Mouse (Mus musculus): ENCODE measurements around the gene Syk.

The Syk gene

DNA sequence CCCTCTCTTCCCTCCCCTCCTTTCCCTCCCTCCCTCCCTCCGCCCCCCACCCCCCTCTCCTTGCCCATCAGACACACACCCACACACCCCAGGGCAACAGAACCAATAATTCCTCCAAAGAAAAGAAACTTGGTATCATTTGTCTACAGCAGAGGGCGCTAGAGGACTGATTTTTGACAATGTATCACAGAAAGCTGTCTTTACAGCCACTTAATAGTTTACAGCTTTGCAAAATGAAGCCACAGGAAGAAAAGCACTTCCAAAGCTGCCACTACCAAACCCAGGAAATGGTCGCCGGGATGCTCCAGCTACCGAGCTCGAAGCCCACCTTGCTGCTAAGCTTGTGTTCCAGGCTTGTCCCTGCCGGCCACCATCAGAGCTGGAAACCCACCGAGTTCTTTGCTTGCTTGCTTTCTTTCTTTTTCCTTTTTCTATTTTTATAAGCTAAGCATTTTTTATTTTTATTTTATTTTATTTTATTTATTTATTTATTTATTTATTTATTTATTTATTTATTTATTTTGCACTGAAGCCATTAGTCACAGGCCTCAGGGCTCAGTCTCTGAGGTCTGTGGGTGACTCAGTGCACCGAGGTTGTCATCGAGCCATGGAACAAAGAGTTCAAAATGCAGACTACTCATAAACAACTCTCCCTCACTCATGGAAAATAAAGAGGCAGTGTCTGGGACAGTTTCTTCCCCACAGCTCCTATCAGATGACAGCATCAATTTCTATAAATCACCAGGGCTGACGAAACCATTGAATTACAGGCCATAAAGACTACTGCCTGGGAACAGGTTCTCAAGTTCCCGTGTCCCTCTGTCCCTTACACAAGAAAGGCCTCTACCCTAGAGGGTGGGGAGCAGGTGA lies 68.6 kb downstream of the Syk start:
- DNase-seq (ENCODE audit: low spot score): peak; percentile 60

DNA sequence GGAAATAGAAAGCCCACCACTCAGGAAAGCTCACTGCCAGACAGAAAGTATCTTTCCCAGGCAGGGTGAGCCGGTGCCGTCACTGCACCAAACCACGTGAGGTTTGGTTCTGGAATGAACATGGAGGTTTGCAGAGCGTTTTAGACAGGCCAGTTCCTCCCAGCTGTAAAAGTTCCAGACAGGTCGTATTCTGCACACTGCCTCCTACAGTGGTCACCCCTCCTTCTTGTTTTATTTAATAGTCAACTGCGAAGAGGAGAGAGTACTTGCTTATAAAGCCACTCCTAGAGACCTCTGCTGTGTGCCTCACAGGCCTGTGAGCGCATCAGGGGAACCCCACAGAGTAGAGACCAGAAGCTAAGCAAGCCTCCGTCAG lies 69.3 kb downstream of the Syk start:
- no peak for DNase-seq (ENCODE audit: low spot score)

DNA sequence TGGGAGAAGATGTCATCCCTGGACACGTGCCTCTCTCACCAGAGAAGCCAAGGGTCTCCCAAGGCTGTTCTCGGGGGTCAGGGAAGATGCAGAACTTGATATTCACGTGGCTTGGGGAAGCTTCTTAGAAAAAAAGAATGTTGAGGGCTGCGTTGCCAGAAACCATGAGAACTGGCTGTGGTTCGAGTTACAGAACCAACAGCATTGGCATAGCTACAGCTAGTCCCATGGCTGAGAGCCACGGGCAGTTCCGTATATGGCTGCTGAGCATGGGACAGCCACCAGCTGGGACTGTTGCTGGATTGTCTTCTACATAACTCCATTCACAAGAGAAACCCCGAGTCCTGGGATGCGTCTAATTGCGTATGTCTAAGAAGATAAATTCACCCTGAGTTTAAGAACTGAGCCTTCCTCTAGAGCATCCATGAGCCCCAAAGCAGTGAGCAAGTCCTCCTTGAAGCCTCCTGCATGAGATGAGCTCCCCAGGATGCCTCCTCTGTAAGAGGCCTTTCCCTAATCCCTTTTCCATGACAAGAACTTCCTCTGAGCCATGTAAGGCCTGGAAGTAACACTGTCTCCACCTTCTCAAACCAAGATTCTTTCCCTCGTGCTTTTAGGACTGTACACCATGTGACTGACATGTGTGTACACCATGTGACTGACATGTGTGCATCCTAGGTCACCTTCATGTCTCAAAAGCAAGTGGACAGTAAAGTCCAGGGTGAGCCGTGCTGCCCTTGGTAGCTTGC lies 71.3 kb downstream of the Syk start:
- no peak for DNase-seq (ENCODE audit: low spot score)

DNA sequence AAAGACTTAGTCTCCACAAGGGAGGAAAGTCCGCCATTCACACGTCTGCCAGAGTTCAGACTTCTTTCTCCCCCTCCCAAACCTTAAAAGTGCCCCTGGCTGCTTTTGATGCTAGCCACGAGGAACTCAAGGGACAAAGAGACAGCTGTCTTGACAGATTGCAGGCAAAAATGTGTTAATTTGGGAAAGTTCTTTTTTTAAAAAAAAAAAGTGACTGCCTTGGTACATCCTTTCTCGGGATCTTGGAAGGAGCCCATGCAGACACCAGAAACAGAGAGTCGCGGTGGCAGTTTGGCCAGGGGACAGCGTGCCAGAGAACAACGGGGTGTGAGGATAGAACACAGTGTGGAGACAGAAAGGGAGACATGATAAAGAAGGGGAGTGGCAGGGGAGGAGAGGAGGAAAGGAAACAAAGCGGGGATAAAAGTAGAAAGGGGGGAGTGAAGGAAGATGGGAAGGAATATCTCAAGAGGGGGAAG lies 71.9 kb downstream of the Syk start:
- DNase-seq (ENCODE audit: low spot score): no peak

DNA sequence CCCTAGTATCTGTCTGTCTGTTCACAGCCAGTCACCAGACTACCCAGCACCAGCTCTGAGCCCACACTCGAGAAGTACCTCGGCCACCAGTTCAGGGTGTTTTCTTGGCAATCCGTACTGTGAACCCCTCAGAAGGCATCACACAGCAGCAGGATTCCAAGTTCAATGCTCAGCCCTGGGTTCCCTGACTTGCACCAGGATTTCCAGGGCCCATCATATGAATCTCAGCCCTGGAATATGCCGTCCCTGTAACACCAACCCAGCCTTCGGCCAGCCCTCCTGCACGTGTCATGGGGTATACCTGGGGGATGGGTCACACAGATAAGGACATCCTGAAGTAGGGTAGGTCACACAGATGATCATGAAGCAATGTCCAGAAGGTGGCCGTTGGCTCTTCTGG lies 75.0 kb downstream of the Syk start:
- no peak for DNase-seq (ENCODE audit: low spot score)

DNA sequence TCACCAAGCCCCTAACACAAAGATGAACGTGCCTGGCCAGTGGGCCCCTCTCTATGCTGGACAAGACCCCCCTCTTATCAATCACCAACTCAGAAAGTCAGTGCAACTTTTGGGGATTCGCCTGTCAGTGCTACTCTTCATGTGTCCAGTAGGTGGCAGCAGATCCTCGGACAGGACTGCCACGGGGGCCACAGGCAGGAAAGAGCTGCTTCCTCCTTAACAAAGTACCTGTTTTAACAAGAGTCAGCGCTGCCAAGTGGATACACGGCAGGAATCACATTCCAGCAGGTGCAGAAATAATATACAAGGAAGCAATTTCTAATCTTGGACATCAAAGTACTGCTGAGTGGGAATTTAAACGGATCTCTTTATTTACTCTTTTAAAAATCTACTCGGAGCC lies 75.5 kb downstream of the Syk start:
- DNase-seq (ENCODE audit: low spot score): peak; percentile 64

DNA sequence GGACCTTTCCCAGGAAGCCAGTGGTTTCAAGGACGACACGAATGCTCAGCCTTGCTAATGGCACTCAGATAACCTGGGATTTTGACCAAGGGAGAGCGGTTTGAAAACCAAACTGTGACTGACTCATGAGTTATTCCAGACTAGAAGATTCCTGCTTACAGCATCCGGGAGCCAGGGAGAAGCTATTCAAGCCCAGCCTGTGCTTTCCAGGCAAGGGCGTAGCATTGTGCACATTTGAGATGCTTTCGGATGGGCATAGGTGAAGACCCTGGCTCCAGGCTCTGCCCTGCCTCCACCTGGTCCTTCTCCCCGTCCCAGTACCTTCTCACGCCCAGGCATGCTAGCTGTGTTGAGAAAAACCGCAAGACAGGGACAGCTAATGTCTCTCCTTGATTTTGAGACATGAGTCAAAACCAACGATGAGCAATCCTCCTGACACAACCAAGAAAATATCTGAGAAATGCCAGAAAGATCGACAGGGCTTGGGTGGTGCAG lies 76.2 kb downstream of the Syk start:
- no peak for DNase-seq (ENCODE audit: low spot score)

DNA sequence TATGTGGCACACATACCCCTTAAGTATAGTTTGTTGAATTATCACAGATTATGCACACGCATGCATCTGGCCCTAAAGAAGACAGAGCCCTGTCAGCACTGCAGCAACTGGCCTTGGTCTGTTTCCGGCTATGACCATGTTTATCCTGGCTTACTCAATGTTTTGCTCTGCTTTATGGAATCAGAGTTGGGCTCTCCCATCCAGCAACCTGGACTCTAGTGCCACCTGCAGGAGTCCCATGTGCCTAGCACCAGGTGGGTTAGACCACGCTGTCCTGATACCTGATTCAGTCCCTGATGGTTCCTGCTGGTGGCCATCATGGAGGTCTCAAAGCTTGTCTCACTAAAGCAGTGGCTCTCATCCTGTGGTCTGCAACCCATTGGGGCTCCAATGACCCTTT lies 86.9 kb downstream of the Syk start:
- peak; percentile 25 for DNase-seq (ENCODE audit: low spot score)

DNA sequence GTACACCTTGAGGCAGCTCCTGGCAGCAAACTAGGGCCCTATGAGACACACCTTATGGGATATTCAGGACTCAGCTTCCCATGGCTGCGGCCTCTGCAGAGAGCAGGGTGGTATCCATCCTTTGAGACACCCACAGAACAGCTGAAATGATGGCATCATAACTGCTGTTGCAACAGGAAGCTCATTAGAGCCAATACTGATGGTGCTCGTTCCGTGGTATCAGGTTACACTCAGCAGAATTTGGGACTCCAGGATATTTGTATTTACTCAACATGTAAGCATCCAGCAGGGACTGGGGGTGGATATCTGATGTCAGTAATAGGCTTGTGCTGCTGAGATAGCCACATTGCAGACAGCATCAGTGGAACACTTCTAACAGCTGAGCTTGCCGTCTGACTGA lies 90.3 kb downstream of the Syk start:
- DNase-seq (ENCODE audit: low spot score): no peak

DNA sequence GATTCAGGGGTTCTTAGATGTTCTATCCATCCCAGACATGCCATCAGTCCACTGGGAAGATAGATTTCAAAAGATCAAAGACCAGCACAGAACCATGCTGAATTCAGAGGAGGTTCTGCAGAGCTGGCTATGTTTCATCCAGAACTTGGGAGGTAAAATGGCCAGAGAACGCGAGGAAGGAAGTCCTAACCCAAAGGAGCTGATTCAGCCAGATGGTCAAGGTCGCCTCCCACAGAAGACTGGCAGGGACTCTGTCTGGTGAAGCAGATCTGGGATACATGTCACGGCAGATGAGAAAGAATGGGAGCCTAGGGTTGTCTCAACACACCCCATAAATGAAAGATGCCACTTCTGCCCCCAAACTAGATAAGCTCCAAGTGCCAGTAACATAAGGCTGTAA lies 90.9 kb downstream of the Syk start:
- no peak for DNase-seq (ENCODE audit: low spot score)

DNA sequence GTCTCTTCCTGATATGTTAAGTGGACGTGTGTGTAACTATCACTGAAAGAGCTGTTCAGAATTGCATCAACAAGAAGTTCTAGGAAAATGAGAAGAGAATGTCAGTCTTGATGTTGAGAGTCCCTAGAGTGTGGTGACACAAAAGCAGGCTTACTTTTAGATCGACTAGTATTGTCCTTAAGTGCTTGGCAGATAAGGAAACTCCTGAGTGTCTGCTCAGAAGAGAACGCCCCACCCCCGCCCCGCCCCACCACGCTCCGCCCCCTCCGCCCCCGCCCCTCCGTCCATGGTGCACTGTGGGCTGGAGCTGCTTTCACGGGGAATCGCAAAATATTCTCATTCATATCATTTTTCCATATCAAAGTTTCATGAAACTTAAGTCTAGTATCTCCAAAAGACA lies 91.9 kb downstream of the Syk start:
- DNase-seq (ENCODE audit: low spot score): no peak

DNA sequence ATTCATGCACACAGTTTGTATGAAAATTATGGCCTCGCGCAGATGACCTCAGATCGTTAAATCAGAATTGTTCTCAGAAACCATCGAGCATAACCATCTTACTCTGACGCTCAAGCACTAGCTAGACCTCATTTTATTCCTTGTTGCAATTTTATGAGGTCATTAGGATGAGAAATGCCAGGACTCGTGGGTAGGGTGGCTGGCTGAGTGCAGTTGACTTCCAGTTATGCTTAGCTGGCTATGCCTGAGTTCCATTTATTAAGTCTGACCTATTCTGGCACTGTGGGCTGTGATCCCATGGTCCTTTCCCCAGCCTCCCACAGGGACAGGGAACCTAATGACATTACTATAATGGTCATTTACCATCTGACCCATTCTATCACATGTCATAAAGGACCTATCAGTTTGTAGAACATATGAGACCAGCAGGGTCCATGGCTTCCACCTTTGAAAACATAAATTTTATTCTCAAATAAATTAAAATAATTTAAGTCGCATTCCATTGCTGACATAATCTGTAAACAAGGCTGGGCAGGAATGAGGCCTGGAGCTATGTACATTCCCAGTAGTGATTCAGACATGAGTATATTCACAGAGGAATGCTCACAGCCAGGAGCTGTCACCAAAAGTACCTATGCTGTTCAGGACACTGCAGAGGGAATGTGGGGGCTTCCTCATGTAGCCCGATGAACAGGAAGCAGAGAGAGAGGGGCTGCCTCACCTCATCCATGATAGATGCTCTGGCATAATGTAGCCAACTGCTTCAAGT lies 92.7 kb downstream of the Syk start:
- no peak for DNase-seq (ENCODE audit: low spot score)

DNA sequence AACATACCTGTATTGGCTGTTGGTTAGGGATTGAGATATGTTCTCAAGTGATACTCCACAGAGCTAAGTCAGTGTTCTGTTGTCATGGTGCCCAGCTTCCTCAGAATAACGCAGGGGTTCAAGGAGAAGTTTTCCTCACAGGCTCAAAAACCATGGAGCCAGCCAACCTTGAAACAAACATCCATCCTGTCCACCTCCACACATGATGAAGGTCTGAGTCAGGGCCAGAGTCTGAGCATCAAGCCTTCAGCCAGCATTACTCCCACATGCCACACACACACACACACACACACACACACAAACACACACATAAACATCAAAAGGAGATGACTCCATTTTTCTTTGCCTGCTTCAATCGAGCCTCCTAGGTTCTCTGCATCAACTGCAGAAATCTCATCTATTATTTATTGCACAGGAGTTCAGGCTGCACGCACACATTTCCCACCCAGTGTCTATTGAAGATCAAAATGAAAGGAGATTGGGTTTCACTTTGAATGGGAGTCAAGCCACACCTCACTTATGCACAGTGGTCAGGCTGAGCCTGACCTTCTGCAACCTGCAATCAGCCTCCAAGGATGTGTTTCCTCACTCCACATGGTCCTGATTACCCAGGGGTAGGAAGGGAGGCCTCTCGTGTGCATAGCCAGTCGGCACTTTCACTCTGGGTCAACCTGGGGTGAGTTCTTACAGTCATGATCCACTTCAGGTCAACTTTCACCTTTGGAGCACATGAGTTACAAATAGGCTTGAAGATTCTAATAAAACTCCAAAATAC lies 93.9 kb downstream of the Syk start:
- no peak for DNase-seq (ENCODE audit: low spot score)

DNA sequence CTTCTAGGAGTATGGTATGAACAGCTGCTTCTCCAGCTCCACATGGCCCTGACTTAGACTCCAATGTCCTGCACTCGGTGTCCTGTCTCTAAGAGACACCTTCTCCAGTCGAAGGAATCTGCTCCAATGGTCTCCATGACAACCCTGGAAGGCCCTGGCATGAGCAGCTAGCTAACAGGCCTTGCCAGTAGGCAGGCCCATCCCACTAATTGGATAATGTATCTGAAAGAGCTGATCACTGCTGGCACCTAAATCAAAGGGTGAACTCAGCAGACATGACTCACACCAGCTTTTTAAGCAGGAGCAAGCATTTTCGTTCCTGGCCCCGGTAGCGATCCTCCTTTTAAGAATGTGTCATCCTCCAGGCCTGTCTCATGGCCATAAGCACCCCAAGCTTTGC lies 96.9 kb downstream of the Syk start:
- no peak for DNase-seq (ENCODE audit: low spot score)

DNA sequence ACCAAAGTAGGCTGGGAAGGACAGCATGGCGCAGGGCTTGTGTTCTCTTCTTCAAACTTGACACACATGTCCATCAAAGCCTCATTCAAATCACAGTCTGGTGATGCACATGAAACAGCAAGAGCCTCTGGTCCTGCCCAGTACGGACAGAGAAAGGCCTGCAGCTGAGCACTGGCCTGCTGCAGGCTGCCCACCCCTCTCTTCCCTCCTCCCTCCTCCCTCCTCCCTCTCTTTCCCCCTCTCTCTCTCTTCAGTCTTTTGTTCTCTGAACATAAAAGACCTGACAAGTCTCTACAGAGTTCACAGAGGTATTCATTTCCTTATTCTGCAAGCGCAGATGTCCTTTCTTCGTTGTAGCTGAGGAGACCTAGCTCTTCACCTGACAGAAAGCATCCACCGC lies 99.1 kb downstream of the Syk start:
- DNase-seq (ENCODE audit: low spot score): no peak

DNA sequence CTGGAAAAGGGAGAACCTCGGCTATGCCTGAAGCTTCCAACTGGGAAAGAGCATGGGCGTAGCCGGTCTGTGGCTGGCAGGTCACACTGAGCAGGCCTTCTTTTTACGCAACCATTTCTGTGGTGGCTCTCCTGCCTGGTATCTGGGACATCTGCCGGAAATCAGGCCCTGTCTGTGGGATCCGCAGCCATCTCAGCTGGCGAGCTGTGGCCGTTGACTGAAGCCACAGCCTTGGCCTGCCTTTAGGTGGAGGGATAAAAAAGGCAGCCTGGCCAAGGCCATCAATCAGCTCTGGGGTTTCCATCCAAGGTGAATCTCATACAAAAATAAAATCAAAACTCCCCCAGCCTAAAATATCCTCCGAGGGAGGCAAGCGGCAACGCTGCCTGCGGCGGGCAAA lies 107.5 kb downstream of the Syk start:
- DNase-seq (ENCODE audit: low spot score): no peak

DNA sequence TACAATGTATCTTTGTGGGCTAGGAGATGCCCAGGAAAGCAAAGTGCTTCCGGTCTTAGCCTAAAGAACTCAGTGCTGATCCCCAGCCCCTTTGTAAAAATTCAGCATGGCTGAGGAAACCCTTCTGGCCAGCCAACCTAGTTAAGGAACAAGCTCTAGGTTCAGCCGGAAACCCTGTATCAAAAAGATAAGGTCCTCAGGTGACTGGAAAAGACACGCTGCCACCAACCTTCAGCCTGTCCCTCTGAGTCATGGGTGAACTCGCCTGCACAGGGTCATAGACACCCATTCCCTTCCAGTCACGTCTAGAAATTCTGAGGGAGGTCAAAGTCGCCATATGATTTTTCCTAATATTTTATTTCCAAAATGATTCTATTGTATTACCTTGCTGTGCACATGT lies 109.3 kb downstream of the Syk start:
- no peak for DNase-seq (ENCODE audit: low spot score)

DNA sequence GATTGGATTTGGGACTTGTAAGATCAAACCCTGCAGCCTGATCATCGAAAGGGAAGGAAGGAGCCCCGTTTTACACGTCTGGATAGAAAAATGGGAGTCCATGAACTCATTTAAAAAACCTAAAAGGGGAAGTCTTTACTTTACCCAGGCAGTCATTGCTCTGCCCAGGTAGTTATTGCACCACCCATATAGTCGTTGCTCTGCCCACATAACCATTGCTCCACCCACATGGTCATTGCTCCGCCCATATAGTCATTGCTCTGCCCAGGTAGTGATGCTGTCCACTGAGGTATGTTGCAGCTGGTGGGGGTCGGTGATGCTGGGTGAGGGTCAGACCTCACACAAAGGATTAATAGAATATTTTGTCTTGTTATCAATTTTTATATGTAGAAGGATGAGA lies 111.9 kb downstream of the Syk start:
- DNase-seq (ENCODE audit: low spot score): no peak

Measured in urinary bladder, postnatal 25 days (tissue).